Comparison of ENCODE assay signal across 29 mouse cellular contexts in genomic region chr12:25544253-25544652, GRCm38 (mm10).
A peak's percentile ranks its signal among the peaks of the same experiment; 100 is the strongest.
DNase-seq lines count a peak whose midpoint lies in the region; ATAC-seq lines count a peak whose summit lies in the region.
"Had no signal": no experiment of that assay in that cellular context is flagged by ENCODE, and none has a peak within 500 bp of the region (broad histone marks: within the 10 kb centered on the region; RNA-seq: fewer than 3 reads in every experiment).

No protein-coding gene starts in this region.

- no peak overlapping the region for H3K9ac ChIP-seq in embryonic facial prominence, embryonic 14.5 days (ENCODE audit: low read depth, low read length)
- no peak overlapping the region for H3K9ac ChIP-seq in hindbrain, embryonic 13.5 days
- no peak overlapping the region for H3K9ac ChIP-seq in forebrain, embryonic 14.5 days (ENCODE audit: low read length)
- H3K9ac ChIP-seq: hindbrain, embryonic 15.5 days; intestine, embryonic 15.5 days; limb, embryonic 15.5 days; liver, embryonic 13.5 days; neural tube, embryonic 12.5 days had no signal

- DNase-seq in embryonic facial prominence, embryonic 14.5 days (ENCODE audit: low spot score) = peak; percentile 42
- no peak for DNase-seq in embryonic facial prominence, embryonic 10.5 days (ENCODE audit: low spot score)
- no peak for DNase-seq in hindbrain, embryonic 10.5 days (ENCODE audit: low spot score)
- peak; percentile 53 for DNase-seq in forebrain, embryonic 14.5 days (ENCODE audit: low spot score)
- peak; percentile 33 for DNase-seq in retina, embryonic 14.5 days (ENCODE audit: low spot score)
- DNase-seq in cerebellum, adult 9-10 months = no peak
- DNase-seq: cerebellum, adult 11 months; cerebellum, adult 9-11 months; gastrocnemius, postnatal 10 days; heart, postnatal 14 days; kidney, adult 8-10 months; kidney, postnatal 4 days; layer of hippocampus, postnatal 36 days; left cerebral cortex, postnatal 4 days; liver, embryonic 13.5 days; lung, adult 18-20 months; lung, postnatal 4 days; thymus, postnatal 4 days had no signal

- H3K4me3 ChIP-seq in embryonic facial prominence, embryonic 14.5 days (ENCODE audit: low read depth, low read length) = no peak overlapping the region
- H3K4me3 ChIP-seq in embryonic facial prominence, embryonic 10.5 days = no peak overlapping the region
- no peak overlapping the region for H3K4me3 ChIP-seq in hindbrain, embryonic 13.5 days
- no peak overlapping the region for H3K4me3 ChIP-seq in hindbrain, embryonic 10.5 days
- no peak overlapping the region for H3K4me3 ChIP-seq in forebrain, embryonic 14.5 days (ENCODE audit: low read depth, low read length)
- H3K4me3 ChIP-seq: hindbrain, embryonic 15.5 days; intestine, embryonic 15.5 days; limb, embryonic 15.5 days; liver, embryonic 13.5 days; myocyte; neural tube, embryonic 12.5 days had no signal

- no peaks in the 10 kb centered on the region for H3K36me3 ChIP-seq in embryonic facial prominence, embryonic 14.5 days (ENCODE audit: control insufficient read depth, insufficient read depth, low read length)
- no peaks in the 10 kb centered on the region for H3K36me3 ChIP-seq in embryonic facial prominence, embryonic 10.5 days (replicated peaks)
- H3K36me3 ChIP-seq in hindbrain, embryonic 13.5 days = no peaks in the 10 kb centered on the region
- no peaks in the 10 kb centered on the region for H3K36me3 ChIP-seq in hindbrain, embryonic 10.5 days
- H3K36me3 ChIP-seq in forebrain, embryonic 14.5 days (ENCODE audit: control insufficient read depth, insufficient read depth, low read length) = no peaks in the 10 kb centered on the region
- H3K36me3 ChIP-seq: G1E; hindbrain, embryonic 15.5 days; intestine, embryonic 15.5 days; limb, embryonic 15.5 days; liver, embryonic 13.5 days; neural tube, embryonic 12.5 days had no signal

- no peak overlapping the region for H3K4me2 ChIP-seq in embryonic facial prominence, embryonic 14.5 days (ENCODE audit: low read depth, low read length)
- H3K4me2 ChIP-seq in hindbrain, embryonic 13.5 days = no peak overlapping the region
- H3K4me2 ChIP-seq in forebrain, embryonic 14.5 days (ENCODE audit: low read length) = no peak overlapping the region
- H3K4me2 ChIP-seq: hindbrain, embryonic 15.5 days; intestine, embryonic 15.5 days; limb, embryonic 15.5 days; liver, embryonic 13.5 days; neural tube, embryonic 12.5 days had no signal

- H3K4me1 ChIP-seq in embryonic facial prominence, embryonic 14.5 days (ENCODE audit: control insufficient read depth, insufficient read depth, low read length) = no peaks in the 10 kb centered on the region
- no peaks in the 10 kb centered on the region for H3K4me1 ChIP-seq in embryonic facial prominence, embryonic 10.5 days
- peaks cover 11% of the 10 kb centered on the region; the same call in 1 of the 2 replicates for H3K4me1 ChIP-seq in hindbrain, embryonic 13.5 days (replicated peaks)
- H3K4me1 ChIP-seq in hindbrain, embryonic 10.5 days (replicated peaks) = 0 out of 2 replicates have a peak, but pooled peaks cover 7% of the 10 kb centered on the region
- no peaks in the 10 kb centered on the region for H3K4me1 ChIP-seq in forebrain, embryonic 14.5 days (ENCODE audit: control insufficient read depth, insufficient read depth, low read length)
- H3K4me1 ChIP-seq: intestine, embryonic 15.5 days; limb, embryonic 15.5 days; liver, embryonic 13.5 days; neural tube, embryonic 12.5 days had no signal

- H3K9me3 ChIP-seq in embryonic facial prominence, embryonic 14.5 days (ENCODE audit: control insufficient read depth, low read length) = no peaks in the 10 kb centered on the region
- H3K9me3 ChIP-seq in embryonic facial prominence, embryonic 10.5 days = no peaks in the 10 kb centered on the region
- no peaks in the 10 kb centered on the region for H3K9me3 ChIP-seq in hindbrain, embryonic 13.5 days
- no peaks in the 10 kb centered on the region for H3K9me3 ChIP-seq in hindbrain, embryonic 10.5 days
- H3K9me3 ChIP-seq in forebrain, embryonic 14.5 days (replicated peaks; ENCODE audit: control insufficient read depth, low read length) = no peaks in the 10 kb centered on the region
- H3K9me3 ChIP-seq: hindbrain, embryonic 15.5 days; intestine, embryonic 15.5 days; limb, embryonic 15.5 days; liver, embryonic 13.5 days; neural tube, embryonic 12.5 days had no signal

- no peaks in the 10 kb centered on the region for H3K27me3 ChIP-seq in embryonic facial prominence, embryonic 14.5 days (replicated peaks; ENCODE audit: control insufficient read depth, insufficient read depth, low read length)
- H3K27me3 ChIP-seq in embryonic facial prominence, embryonic 10.5 days (replicated peaks; ENCODE audit: low read depth, poor library complexity, severe bottlenecking) = no peaks in the 10 kb centered on the region
- no peaks in the 10 kb centered on the region for H3K27me3 ChIP-seq in hindbrain, embryonic 13.5 days
- H3K27me3 ChIP-seq in hindbrain, embryonic 10.5 days (ENCODE audit: insufficient read depth, poor library complexity, severe bottlenecking) = no peaks in the 10 kb centered on the region
- H3K27me3 ChIP-seq in forebrain, embryonic 14.5 days (replicated peaks; ENCODE audit: control insufficient read depth, insufficient read depth, low read length) = no peaks in the 10 kb centered on the region
- H3K27me3 ChIP-seq: hindbrain, embryonic 15.5 days; intestine, embryonic 15.5 days; limb, embryonic 15.5 days; liver, embryonic 13.5 days; neural tube, embryonic 12.5 days; Patski had no signal

- no peak overlapping the region for H3K27ac ChIP-seq in embryonic facial prominence, embryonic 14.5 days (replicated peaks; ENCODE audit: low read depth, low read length)
- H3K27ac ChIP-seq in embryonic facial prominence, embryonic 10.5 days (replicated peaks) = no peak overlapping the region
- H3K27ac ChIP-seq in hindbrain, embryonic 13.5 days = peak overlapping the region; percentile 45; the same call in 1 of the 2 replicates
- H3K27ac ChIP-seq in hindbrain, embryonic 10.5 days = no peak overlapping the region
- H3K27ac ChIP-seq in forebrain, embryonic 14.5 days (ENCODE audit: low read depth, low read length) = no peak overlapping the region; the same call in 1 of the 2 replicates
- H3K27ac ChIP-seq: hindbrain, embryonic 15.5 days; intestine, embryonic 15.5 days; kidney, postnatal 0 days; limb, embryonic 15.5 days; liver, embryonic 13.5 days; neural tube, embryonic 12.5 days had no signal

- WGBS in embryonic facial prominence, embryonic 14.5 days = 56% methylated on average over 6 of the region's 6 CpGs
- WGBS in embryonic facial prominence, embryonic 10.5 days = 58% methylated on average over 6 of the region's 6 CpGs
- WGBS in hindbrain, embryonic 13.5 days = 38% methylated on average over 6 of the region's 6 CpGs
- 57% methylated on average over 6 of the region's 6 CpGs for WGBS in hindbrain, embryonic 10.5 days
- WGBS in forebrain, embryonic 14.5 days = 11% methylated on average over 6 of the region's 6 CpGs

- peak; percentile 72; the same call in 1 of the 2 replicates for ATAC-seq in embryonic facial prominence, embryonic 14.5 days (ENCODE audit: low read depth)
- no peak for ATAC-seq in hindbrain, embryonic 13.5 days (ENCODE audit: low FRiP score)
- ATAC-seq in forebrain, embryonic 14.5 days = peak; percentile 54; the same call in 1 of the 2 replicates
- ATAC-seq: intestine, embryonic 15.5 days; lung, postnatal 0 days; midbrain, embryonic 16.5 days; Patski had no signal

Comparison
In these comparisons a context has a peak if more than half of its experiments do, and no peak if none do; other contexts are left out.
1. DNase-seq: peak in embryonic facial prominence, embryonic 14.5 days (single experiment), forebrain, embryonic 14.5 days (single experiment) and retina, embryonic 14.5 days (single experiment); none in embryonic facial prominence, embryonic 10.5 days (single experiment), hindbrain, embryonic 10.5 days (single experiment) and cerebellum, adult 9-10 months (single experiment).